Mouse (Mus musculus) limb, embryonic 10.5 days (tissue): ENCODE measurements around the gene Ebi3. TPM values are rescaled to one million over a fixed set of nuclear protein-coding genes. Genes with fewer than 3 reads are reported as not detected.

Experiments
- DNase-seq: peaks from one replicate; pipeline ENCODE4 v3.0.0-alpha.2; 2017; ENCODE audit warnings: low spot score
- H3K27ac ChIP-seq: fragments of 300-500 bp; sonication (generic); 2 replicates; pipeline ENCODE4 v1.5.1; 2016; ENCODE audit warnings: mild to moderate bottlenecking
- H3K27me3 ChIP-seq: fragments of 300-500 bp; sonication (generic); 2 replicates; pipeline ENCODE4 v1.6.1; 2016; ENCODE audit warnings: low read depth, mild to moderate bottlenecking; ENCODE audit not compliant: poor library complexity, severe bottlenecking
- H3K36me3 ChIP-seq: fragments of 300-500 bp; sonication (generic); 2 replicates; pipeline ENCODE4 v1.6.1; 2016; ENCODE audit warnings: mild to moderate bottlenecking, moderate library complexity
- H3K4me1 ChIP-seq: fragments of 300-500 bp; sonication (generic); 2 replicates; pipeline ENCODE4 v1.6.1; 2016
- H3K4me3 ChIP-seq: fragments of 300-500 bp; sonication (generic); 2 replicates; pipeline ENCODE4 v1.5.1; 2016; ENCODE audit warnings: mild to moderate bottlenecking, moderate library complexity
- H3K9me3 ChIP-seq: fragments of 300-500 bp; sonication (generic); replicated peaks from 2 replicates; pipeline ENCODE4 v1.6.1; 2016; ENCODE audit warnings: mild to moderate bottlenecking
- WGBS: fragments of 180-500 bp; shearing (Covaris S2); methylation state at CpG from one replicate; pipeline ENCODE4 v1.1.7; 2016; 5-methylcytosine and 5-hydroxymethylcytosine counted together
- polyA plus RNA-seq: library from polyadenylated mRNA; unstranded; fragments of >200 nt; fragmentation: Nextera tagmentation; extraction: Ambion mirVana; gene quantifications from 2 replicates; pipeline ENCODE4 v1.2.1, GENCODE M21; 2016

Ebi3 gene
- polyA plus RNA-seq, 1 experiment from 2014 or later = 1.1 TPM

DNA sequence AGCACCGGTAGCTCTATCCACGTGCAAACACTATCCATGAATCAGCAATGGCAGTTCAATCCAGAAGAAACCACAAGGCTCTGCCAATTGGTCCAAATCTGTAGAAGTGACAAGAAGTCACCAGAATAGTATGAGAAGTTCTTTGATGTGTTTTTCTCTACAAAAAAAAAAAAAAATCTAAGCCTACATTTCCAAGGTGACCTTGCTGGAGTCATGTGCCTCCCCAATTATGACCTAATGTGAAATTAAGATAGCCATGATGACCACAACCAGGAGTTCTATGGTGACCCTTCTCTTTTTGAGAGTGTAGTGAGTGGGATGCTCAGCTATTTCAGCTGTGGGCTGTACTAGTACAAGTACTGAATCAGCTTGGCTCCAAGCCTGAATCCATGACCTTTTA lies 3.0 kb upstream of the Ebi3 start, which contains the start of gene Zfp119b:
Gene Zfp119b, minus strand, starts transcription at position 101 of the 400 bp plus-strand sequence.
- WGBS = 87% methylated on average over 2 of the region's 2 CpGs
- Histone ChIP-seq H3K4me1 (peaks cover 6% of the 10 kb centered on the region), H3K9me3 (no peaks in the 10 kb centered on the region), H3K36me3 (no peaks in the 10 kb centered on the region), H3K4me3 (no peak within 1 kb of the TSS), H3K27me3 (peaks cover 5% of the 10 kb centered on the region), H3K27ac (no peak within 1 kb of the TSS)
- no peak for DNase-seq

DNA sequence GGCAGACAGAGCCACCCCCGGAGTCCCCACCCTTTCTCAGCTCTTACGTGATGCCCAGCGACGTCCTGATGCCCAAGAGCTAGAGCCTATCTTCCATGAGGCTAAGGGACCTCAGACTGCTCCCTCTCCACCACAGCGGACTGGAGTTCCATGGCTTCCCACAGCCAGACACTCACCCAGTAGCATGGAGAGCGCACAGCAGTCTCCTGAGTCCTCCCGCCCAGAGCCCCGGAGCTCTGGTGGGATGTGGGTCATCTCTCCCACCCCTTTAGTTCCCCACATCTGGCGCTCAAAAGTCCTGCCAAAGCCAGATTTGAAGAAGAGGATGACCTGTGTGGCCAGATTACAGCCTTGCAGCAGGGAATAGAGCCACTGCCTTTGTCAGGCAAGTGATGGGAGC lies 1.8 kb upstream of the Ebi3 start:
- Histone ChIP-seq H3K27me3 (peaks cover 17% of the 10 kb centered on the region), H3K9me3 (no peaks in the 10 kb centered on the region), H3K27ac (no peak overlapping the region), H3K36me3 (no peaks in the 10 kb centered on the region), H3K4me1 (peaks cover 3% of the 10 kb centered on the region; the same call in 1 of the 2 replicates), H3K4me3 (no peak overlapping the region)
- DNase-seq = no peak
- 77% methylated on average over 9 of the region's 9 CpGs for WGBS

DNA sequence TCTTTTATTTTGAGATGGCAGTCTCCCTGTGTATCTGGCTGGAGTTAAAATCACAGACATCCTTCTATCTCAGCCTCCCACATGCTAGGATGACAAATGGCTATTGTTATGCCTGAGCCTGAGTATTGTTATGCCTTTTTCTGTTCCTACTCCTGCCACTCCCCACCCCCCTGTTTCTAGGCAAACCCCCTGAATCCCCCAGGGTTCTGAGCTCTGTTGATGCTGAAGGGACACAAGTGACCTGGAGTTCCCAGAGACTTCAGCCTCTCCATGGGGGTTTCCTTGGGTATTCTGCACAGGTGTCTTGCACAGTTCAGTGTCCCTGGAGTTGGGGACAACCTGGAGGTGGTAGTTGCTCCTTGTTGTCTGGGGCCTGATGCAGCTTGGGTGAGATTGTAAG lies 399 bp upstream of the Ebi3 start:
- Histone ChIP-seq H3K36me3 (no peaks in the 10 kb centered on the region), H3K27ac (no peak overlapping the region), H3K27me3 (peaks cover 18% of the 10 kb centered on the region), H3K4me1 (peaks cover 10% of the 10 kb centered on the region), H3K4me3 (no peak overlapping the region), H3K9me3 (no peaks in the 10 kb centered on the region)
- no peak for DNase-seq

DNA sequence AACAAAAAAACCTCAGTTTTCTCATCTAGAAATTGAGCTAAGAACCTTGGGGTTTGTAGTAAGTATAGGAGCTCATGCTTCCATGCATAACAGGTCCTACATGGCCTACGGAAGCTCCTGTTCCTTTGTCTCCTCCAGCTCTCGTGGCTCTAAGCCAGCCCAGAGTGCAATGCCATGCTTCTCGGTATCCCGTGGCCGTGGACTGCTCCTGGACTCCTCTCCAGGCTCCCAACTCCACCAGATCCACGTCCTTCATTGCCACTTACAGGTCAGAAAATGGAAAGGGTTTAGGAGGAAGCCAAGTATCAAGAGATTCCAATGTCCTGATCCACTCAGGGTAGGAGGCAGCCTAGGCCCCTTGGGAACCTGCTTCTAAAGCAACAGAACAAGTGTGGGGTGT lies 1.3 kb downstream of the Ebi3 start:
- no peak for DNase-seq
- WGBS = 87% methylated on average over 6 of the region's 6 CpGs
- H3K27me3 ChIP-seq = peaks cover 18% of the 10 kb centered on the region
- peaks cover 23% of the 10 kb centered on the region for H3K4me1 ChIP-seq
- no peak overlapping the region for H3K4me3 ChIP-seq
- no peak overlapping the region for H3K27ac ChIP-seq
- no peaks in the 10 kb centered on the region for H3K9me3 ChIP-seq
- H3K36me3 ChIP-seq = no peaks in the 10 kb centered on the region

DNA sequence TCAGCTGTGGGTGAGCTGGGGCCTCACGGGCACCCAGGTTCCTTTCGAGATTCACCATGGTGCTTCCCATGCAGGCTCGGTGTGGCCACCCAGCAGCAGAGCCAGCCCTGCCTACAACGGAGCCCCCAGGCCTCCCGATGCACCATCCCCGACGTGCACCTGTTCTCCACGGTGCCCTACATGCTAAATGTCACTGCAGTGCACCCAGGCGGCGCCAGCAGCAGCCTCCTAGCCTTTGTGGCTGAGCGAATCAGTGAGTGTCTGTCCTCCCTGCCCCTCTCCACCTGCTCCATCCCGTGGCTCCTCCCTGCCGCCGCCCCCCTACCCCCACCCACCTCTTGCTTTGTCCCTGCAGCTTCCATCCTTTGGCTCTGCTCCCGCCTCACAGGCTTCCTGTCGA lies 1.8 kb downstream of the Ebi3 start:
- peaks cover 18% of the 10 kb centered on the region for H3K27me3 ChIP-seq
- H3K9me3 ChIP-seq = no peaks in the 10 kb centered on the region
- no peak overlapping the region for H3K27ac ChIP-seq
- H3K4me3 ChIP-seq = no peak overlapping the region
- no peaks in the 10 kb centered on the region for H3K36me3 ChIP-seq
- H3K4me1 ChIP-seq = peaks cover 23% of the 10 kb centered on the region
- WGBS = 36% methylated on average over 16 of the region's 16 CpGs
- peak; percentile 27 for DNase-seq

DNA sequence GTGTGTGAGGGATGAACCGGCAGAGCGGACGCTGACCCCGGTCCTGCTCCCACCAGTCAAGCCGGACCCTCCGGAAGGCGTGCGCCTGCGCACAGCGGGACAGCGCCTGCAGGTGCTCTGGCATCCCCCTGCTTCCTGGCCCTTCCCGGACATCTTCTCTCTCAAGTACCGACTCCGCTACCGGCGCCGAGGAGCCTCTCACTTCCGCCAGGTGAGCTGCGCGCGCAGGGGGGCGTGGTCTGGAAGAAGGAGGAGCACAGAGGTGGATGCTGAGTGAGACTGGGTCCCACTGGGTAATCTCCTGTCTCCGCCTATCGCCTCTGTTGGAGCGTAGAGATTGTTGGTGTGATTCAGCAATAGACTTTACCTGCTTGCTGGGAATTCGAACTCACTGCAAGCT lies 3.7 kb downstream of the Ebi3 start:
- H3K27me3 ChIP-seq = peaks cover 18% of the 10 kb centered on the region
- no peaks in the 10 kb centered on the region for H3K9me3 ChIP-seq
- peaks cover 31% of the 10 kb centered on the region for H3K4me1 ChIP-seq
- DNase-seq = peak; percentile 84
- peak overlapping the region; percentile 61 for H3K4me3 ChIP-seq
- peak overlapping the region; percentile 50; the same call in 1 of the 2 replicates for H3K27ac ChIP-seq
- 2% methylated on average over 26 of the region's 26 CpGs for WGBS
- peaks cover 7% of the 10 kb centered on the region for H3K36me3 ChIP-seq

DNA sequence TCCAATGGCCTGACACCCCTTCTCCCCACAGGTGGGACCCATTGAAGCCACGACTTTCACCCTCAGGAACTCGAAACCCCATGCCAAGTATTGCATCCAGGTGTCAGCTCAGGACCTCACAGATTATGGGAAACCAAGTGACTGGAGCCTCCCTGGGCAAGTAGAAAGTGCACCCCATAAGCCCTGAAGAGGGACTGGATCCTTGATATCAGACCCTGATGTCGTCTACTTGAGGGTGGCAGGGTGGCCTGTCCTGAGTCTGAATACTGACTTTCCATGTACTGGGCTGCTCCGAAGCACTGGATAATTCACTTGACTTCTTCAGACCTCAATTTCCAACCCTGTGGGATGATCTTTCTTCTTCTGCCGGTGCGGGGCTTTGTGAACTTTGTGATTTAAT lies 4.2 kb downstream of the Ebi3 start:
- H3K27ac ChIP-seq = no peak overlapping the region
- H3K4me1 ChIP-seq = peaks cover 31% of the 10 kb centered on the region
- WGBS = 41% methylated on average over 6 of the region's 6 CpGs
- peaks cover 12% of the 10 kb centered on the region for H3K36me3 ChIP-seq
- no peak for DNase-seq
- H3K4me3 ChIP-seq = peak overlapping the region; percentile 61
- no peaks in the 10 kb centered on the region for H3K9me3 ChIP-seq
- peaks cover 18% of the 10 kb centered on the region for H3K27me3 ChIP-seq

DNA sequence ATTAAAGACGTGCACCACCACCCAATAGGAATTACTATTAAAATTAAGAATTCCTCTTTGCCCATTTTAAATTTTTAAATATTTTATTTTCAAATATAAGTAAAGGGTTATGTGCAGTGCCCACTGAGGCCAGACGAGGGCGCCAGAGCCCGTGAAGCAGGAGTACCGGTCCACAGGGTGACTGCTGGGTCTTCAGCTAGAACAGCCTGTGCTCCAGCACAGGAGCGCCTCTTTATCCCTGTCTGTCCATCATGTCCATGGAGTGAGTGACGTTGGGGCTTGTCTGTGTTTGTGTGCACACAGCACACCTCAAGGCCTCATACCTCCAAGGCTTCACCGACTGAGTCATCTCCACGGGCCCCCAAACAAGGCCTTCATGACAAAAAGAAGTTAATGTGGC lies 4.7 kb downstream of the Ebi3 start:
- DNase-seq = peak; percentile 82
- H3K4me1 ChIP-seq = peaks cover 31% of the 10 kb centered on the region
- no peak overlapping the region for H3K27ac ChIP-seq
- H3K36me3 ChIP-seq = peaks cover 18% of the 10 kb centered on the region
- H3K27me3 ChIP-seq = peaks cover 18% of the 10 kb centered on the region
- no peaks in the 10 kb centered on the region for H3K9me3 ChIP-seq
- H3K4me3 ChIP-seq = no peak overlapping the region; the same call in 1 of the 2 replicates
- 20% methylated on average over 9 of the region's 9 CpGs for WGBS

DNA sequence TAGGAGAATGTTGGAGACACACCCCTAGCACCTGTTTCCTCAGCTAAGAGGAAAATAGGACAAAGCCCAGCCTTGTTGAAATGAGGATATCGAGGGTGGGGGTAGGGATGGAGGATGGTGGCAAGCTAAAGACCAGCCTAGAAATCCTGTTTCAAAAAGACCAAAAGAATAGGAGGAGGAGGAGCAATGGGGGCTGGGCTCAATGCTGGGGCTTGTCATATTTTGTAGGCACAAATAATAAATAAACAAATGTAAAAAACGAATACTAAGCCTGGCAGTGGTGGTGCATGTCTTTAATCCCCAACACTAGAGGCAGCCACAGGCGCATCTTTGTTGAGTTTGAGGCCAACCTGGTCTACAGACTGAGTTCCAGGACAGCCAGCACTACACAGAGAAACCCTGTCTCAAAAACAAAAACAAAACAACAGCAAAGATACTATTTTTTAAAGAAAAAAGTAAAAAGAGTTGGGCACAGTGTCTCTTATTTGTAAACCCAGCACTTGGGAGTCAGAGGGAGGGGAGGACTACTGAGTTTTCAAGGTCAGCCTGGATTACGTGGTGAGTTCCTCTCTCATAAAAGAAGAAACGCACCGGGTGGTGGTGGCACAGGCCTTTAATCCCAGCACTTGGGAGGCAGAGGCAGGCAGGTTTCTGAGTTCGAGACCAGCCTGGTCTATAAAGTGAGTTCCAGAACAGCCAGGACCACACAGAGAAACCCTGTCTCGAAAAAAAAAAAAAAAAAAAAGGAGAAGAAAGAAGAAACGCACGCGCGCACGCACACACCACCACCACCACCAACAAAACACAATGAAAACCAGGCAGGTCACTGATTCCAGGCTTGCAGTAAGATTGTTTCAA lies 5.5 kb downstream of the Ebi3 start:
- H3K27me3 ChIP-seq = peaks cover 18% of the 10 kb centered on the region
- peak; percentile 18 for DNase-seq
- peaks cover 22% of the 10 kb centered on the region for H3K36me3 ChIP-seq
- peak overlapping the region; percentile 62 for H3K4me3 ChIP-seq
- H3K4me1 ChIP-seq = peaks cover 31% of the 10 kb centered on the region
- 82% methylated on average over 13 of the region's 13 CpGs for WGBS
- peak overlapping the region; percentile 92 for H3K27ac ChIP-seq
- H3K9me3 ChIP-seq = no peaks in the 10 kb centered on the region

DNA sequence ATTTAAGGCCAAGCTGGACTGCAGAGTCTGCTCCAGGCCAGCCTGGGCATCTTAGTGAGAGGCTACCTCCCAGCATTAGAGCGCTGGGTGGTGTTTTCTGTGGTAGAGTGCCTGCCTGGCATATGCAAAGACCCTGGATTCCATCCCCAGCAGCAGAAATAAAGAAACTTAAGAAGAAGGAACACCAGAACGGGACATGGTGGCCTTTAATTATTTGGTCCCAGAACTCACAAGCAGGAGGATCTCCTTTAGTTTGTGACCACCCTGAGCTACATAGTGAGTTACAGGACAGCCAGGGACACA lies 6.1 kb downstream of the Ebi3 start:
- H3K36me3 ChIP-seq = peaks cover 28% of the 10 kb centered on the region
- WGBS = 25% methylated on average over 2 of the region's 2 CpGs
- no peaks in the 10 kb centered on the region for H3K9me3 ChIP-seq
- H3K4me3 ChIP-seq = peak overlapping the region; percentile 62
- H3K4me1 ChIP-seq = peaks cover 31% of the 10 kb centered on the region
- H3K27ac ChIP-seq = peak overlapping the region; percentile 92
- no peak for DNase-seq
- peaks cover 18% of the 10 kb centered on the region for H3K27me3 ChIP-seq

DNA sequence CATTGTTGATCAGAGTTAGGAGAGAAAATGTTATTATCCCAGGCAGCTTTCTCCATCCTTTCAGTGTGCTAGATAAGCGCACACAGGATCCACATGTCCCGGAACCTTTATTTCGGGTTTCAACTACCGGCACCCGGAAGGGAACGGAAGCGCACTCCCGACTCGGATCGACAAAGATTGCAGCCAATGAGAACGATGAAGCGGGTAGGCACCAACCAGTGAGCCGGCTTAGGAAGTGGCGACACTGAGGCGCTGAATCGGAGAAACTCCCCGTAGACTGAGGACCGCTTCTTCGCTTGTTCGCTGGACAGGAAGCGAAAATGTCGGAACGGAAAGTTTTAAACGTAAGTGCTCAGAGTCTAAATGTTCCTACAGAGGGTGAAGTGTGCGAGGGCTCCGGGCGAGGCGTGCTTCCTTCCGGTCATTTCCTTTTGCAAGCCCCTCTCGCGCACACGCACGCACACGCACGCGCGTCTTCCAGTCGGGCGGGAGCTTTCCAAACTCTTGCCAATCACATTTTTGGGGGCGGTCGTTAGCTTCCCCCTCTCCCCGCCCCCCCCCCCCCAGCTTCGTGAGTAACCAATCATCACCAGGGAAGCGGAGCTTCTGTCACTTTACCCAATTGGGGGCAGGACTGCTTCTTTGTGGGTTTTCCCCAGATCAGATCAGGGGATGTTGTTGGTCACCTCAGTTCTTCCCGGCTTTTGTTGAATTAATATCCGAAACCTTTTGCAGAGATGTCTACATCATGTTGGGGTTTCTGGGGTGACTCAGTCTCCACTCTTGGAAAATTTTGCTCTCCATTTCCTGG lies 6.7 kb downstream of the Ebi3 start, which contains the start of gene Yju2:
Gene Yju2, plus strand, starts transcription at position 182 of the 811 bp plus-strand sequence.
- H3K27me3 ChIP-seq = peaks cover 16% of the 10 kb centered on the region
- peak; percentile 93 for DNase-seq
- peaks cover 31% of the 10 kb centered on the region for H3K4me1 ChIP-seq
- H3K27ac ChIP-seq = peak within 1 kb of the TSS; percentile 92
- peaks cover 34% of the 10 kb centered on the region for H3K36me3 ChIP-seq
- peak within 1 kb of the TSS; percentile 62 for H3K4me3 ChIP-seq
- WGBS = under 1% methylated on average over 45 of the region's 46 CpGs
- no peaks in the 10 kb centered on the region for H3K9me3 ChIP-seq

DNA sequence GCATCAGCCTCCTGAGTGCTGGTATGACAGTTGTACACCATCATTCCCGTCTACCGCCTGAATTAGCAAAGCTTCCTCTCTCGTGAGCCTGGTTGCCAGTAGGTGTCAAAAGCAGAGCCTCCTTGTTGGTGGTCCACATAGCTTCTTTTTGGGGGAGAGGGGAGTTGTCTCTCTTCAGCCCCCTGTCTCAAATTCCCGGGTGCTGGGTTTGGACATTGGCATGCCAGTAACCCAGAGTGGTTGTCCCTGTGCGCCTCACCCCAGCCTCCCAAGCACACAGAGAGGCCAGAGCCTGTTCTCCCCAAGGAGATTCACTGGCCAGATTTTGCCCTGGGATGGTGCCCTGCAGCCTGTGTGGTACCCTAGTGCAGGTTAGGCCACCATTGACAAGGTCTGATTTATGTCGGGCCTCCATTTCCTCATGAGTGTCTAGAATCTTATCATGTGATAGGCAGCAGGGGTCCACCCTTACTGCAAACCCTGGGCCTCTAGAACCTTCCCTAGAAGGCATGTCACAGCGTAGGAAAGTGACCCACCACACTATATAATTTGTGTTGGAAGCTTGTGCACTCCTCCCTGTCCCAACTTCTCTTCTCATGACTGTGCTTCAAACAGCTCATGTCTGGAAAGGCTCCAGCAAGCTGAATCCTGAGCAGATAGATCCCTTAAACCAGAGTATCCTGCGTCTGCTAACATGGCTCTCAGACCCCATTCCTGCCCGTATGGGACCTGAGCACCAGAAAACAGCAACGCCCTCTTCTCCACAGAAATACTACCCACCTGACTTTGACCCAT lies 7.7 kb downstream of the Ebi3 start:
- Histone ChIP-seq H3K9me3 (no peaks in the 10 kb centered on the region), H3K36me3 (peaks cover 44% of the 10 kb centered on the region), H3K27ac (peak overlapping the region; percentile 92; the same call in 1 of the 2 replicates), H3K4me1 (peaks cover 31% of the 10 kb centered on the region), H3K27me3 (peaks cover 6% of the 10 kb centered on the region), H3K4me3 (peak overlapping the region; percentile 62)
- no peak for DNase-seq
- WGBS = 81% methylated on average over 10 of the region's 10 CpGs
